Mouse (Mus musculus): ENCODE results near the gene Phactr1.

Phactr1 gene

DNA sequence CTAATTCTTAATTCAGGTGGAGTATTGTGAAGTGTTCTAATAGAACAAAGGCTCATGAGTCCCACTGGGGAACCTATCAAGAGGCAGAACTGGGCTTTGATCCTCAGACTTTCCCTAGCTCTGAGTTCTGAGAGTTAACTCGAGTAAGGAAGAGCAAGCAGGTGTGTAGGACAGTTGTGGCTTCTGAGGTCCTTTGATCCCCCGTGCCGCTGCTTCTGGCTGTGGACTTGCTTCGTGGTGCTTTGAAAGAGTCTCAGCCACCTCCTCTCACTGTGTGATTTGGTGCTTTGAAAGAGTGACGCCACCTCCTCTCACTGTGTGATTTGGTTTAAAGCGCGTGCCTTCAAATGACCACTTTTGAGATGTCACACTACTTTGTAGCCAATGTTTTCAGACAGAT, 305.4 kb downstream of the Phactr1 start:
- DNase-seq, result peak; percentile 52

DNA sequence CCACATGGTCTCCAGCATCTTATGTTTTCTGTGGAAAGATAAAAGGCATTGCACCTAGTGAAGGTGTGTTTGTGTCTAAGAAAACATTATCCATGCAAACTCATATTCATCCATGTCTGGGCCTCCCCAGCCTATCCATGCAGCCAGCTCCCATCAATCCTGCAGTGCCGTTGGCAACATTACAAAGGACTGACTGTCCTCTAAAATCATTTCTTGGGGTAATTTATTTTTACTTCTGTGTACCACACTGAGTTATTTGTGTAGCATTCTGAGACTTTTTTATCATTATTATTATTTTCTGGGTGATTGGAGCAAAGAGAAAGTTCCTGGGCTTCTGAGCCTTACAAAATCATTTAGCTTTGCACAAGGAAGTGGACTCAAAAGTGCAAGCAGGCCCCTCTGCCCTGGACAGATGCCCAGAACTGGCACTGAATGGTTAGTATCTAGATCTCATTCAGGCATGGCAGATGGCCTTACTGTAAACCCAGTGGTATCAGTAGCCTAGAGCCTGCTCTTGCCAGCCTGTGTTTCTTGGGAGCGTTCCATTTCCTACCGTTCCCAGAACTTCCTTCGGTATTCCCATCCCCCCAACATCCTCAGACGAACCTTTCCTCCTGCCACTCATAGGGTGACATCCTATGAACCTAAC, 307.6 kb downstream of the Phactr1 start:
- no peak for DNase-seq

DNA sequence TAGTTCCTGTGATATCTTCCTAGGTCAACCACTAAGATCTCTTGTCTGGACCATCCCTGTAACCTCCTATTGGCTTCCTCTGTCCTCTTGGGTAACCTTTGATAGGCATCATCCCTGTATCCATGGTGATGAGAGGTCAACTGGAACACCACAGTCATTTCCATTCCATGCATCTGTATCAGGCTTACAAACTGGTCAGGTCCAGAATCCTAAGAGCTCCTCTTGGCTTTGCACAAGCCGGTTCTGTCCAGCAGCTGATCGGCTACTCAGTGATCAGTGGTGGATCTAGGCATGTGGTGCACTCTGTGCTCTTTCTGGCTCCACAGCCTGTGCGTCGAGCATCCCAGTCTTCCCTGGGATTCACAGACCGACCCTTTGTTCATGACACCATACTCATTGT, 309.1 kb downstream of the Phactr1 start:
- DNase-seq, result no peak

- DNase-seq, result no peak
Observed at GRCm38 (mm10) chr13:42990051-42990450, 309.6 kb downstream of the Phactr1 start.

DNA sequence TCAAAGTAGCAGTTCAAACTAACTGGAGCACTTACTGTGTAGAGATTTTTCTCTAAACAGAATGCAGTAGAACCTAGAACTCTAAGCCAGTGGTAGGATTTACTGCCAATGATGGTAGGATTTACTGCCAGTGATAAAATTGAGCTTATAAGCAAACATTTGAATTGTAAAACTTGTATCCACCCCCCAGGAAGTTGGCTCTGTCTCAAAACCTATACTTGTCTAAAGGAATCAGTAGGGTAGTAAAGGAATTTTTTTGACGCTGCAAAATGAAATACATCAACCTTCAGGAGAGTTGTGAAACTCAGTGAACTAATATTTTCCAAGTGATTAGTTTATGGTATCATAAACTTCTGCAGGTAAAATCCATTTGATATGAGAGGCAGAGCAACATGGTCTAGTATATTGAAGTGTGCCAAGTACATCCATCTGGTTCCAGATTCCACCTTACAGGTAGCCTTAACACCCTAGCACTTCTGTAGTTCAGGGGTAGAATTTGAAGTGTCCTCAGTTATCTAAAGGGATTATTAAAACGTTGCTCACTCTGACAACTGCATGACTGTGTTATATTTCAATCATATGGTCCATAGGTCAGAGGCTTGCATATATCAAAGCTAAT, 310.2 kb downstream of the Phactr1 start:
- no peak for DNase-seq

- DNase-seq, result no peak
Observed at GRCm38 (mm10) chr13:42991164-42991563, 310.7 kb downstream of the Phactr1 start.

DNA sequence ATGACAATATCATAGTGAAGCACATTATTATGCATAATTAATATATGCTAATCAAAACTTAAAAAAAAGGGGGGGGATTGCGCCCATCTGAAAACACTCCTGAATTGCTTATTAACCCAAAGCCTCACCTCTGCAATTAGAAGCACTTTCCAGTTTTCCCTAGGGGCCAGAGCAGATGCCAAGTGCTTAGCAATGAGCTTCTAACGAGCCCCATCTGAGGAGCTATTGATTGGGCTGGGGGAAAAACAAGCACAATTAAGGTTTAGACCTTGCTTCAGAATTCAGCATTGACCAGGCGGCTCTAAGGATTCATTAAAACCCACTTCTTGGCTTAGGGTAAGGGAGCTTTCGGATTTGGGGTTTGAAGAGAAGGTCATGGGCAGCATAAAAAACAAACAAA, 311.9 kb downstream of the Phactr1 start:
- no peak for DNase-seq

DNA sequence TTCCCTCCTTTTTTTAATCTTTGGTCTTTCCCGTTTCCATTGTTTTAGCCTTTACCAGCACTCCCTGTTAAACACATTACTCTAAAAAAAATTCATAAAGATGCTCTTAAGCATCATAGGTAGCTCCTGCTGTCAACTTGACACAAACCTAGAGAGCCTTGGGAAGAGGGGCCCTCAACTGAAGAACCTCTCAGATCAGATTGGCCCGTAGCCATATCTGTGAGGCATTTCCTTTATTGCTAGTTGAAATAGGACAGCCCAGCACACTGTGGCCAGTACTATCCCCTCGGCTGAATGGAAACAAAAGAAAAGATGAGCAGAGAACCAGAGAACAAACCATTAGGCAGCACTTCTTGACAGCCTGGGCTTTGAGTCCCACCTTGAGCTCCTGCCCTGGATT, 313.9 kb downstream of the Phactr1 start:
- no peak for DNase-seq

DNA sequence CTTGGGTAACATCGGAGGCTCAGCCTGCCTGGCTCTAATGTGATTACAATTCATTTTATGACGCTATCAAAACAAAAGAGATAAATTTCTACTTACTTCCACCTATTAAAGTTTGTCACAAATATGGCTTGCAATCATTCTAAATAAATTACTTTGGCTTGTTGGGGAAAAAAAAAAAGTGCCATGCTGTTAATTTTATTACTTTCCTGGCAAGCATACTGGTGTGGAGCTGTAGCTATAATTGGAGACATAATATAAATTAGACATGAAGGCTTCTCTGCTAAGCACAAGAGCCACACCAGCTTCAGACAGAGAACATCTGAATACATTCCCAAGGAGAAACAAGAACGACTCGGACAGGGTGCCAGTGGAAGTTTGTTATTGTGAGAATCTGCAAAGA, 315.8 kb downstream of the Phactr1 start:
- no peak for DNase-seq

DNA sequence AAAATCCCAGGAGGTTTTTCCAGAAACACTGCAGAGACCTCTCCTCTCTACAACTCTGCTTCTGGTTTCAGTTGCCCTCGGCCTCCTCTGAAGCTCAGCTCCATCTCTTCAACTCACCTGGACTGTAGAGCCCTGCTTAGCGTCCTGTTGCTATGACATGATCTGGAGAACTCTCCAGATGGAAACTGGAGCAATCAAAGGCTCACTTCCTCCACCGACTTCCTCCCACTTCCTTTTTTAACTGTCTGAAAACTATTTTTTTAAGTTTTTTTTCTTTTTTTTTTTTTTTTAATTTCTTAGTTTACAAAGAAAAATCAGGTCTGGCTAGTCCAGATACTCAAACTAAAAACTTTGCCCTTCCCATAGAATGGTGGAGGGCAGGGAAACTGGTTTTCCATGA, 318.9 kb downstream of the Phactr1 start:
- DNase-seq, result no peak

- DNase-seq, result no peak
Observed at GRCm38 (mm10) chr13:43005131-43005579, 324.7 kb downstream of the Phactr1 start.

GRCm38 (mm10) chr13:43008466-43008865, 328.0 kb downstream of the Phactr1 start:
- DNase-seq, result no peak

- no peak for DNase-seq
Observed at GRCm38 (mm10) chr13:43009596-43009995, 329.2 kb downstream of the Phactr1 start.

- no peak for DNase-seq
Observed at GRCm38 (mm10) chr13:43011516-43011915, 331.1 kb downstream of the Phactr1 start.

GRCm38 (mm10) chr13:43013984-43014383, 333.6 kb downstream of the Phactr1 start:
- DNase-seq, result no peak

DNA sequence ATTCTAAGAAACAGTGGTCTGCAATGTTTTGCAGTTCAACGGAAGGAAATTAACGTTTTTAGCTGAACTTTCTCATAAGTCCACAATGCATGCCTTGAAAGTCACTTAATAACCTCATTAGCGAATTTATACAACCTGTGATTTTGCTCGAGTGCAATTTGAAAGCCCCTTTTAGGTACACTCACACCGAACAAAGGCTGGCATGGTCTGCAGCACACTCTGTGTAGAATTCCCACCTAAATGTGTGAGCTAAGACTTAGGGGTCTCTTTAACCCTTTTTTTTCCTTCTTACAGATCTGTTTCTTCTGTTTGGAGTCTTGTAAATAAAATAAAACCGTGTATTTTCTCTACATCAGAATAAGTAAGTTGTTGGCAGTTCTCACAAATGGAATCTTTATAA, 335.3 kb downstream of the Phactr1 start:
- DNase-seq, result no peak

- DNase-seq, result no peak
Observed at GRCm38 (mm10) chr13:43018863-43019262, 338.4 kb downstream of the Phactr1 start.

DNA sequence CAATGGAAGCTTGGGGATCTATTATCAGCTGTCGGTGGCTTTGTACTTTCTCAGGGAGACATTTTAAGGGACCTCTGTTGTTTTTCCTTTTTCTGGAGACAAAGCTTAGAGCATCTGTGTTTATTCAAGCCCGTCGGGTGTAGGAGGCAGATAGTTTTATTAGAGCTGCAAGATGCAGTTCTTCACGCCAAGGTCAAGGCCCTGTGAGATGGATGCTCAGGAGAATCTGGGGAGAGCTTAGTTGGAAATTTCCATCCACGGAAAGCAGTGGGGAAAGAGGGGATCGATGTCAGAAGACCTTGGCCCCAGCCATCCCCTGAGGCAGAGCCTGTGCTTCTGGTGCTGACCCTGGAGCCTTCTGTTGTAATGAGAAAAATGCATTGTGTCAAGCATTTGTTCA, 340.6 kb downstream of the Phactr1 start:
- no peak for DNase-seq

GRCm38 (mm10) chr13:43023005-43023404, 342.6 kb downstream of the Phactr1 start:
- no peak for DNase-seq

- no peak for DNase-seq
Observed at GRCm38 (mm10) chr13:43027568-43027967, 347.1 kb downstream of the Phactr1 start.

DNA sequence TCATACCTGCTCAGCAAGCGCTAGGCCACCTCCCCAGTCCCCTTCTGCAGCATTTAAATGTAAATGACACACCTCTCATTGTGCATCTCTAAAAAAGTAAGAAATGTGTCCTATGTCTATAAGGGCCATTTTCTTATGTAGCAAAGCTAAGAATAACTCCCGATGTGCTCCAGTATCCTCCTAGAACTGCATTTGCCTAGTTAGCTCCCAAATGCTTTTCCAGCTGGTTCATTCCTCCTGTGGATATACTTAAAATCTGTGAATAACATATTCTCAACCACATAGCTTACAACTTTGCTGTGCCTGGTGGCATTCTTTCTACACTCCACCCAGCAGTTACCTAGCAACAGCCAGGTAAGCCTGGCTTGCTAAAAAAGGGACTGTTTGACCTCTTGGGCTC, 349.8 kb downstream of the Phactr1 start:
- no peak for DNase-seq

DNA sequence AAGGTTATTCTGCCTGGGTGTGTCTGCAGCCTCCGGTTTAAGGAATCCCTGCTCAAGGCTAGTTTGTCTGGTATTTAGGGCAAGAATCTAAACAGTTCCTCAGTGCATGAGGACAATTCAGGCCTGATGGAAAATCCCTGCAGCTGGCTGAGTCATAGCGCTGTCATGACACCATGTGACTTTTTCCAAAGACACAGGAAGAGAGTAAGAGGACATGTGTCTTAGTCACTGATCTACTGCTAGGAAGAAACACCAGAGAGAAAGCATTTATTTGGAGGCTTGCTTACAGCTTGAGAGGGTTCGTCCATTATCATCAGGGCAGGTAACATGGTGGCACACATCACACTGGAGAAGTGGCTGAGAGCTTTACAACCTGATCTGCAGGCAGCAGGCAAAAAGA, 352.0 kb downstream of the Phactr1 start:
- no peak for DNase-seq

DNA sequence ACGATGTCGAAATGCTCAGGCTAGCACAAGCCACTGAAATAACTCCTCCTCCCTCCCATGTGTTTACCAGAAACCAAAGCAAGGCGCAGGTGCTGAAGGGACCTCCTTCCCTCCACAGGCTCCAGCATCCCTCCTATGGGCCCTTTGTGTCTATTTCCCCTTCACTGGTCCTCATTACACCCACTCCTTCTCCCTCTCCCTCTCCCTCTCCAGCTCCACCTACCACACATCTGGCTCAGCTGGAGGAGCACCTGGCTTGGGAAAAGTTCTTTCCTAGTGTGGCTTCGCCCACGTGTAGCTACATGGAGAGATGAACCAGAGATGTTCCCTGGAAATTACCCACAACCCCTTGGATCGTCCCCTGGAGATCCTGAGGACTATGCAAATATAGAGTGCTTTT, 356.1 kb downstream of the Phactr1 start:
- no peak for DNase-seq

DNA sequence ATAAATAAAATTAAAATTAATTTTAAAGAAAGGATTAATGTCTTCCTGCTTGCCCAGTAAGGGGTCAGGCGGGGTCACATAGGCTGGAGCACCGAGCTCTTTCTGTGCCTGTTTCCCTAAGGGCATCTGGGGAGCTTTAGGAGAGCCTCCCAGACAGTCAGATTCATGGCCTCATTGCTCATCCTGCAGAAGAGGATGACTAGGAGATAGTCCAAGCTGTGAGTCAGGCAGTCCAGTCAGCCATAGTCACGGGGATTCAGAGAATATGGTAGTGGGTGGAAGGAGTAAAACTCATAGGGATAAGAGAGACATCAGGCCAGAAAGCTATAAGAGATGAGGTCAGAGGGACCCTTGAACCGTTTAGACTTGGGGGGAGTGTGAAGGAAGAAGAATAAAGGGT, 362.3 kb downstream of the Phactr1 start:
- DNase-seq, result no peak

DNA sequence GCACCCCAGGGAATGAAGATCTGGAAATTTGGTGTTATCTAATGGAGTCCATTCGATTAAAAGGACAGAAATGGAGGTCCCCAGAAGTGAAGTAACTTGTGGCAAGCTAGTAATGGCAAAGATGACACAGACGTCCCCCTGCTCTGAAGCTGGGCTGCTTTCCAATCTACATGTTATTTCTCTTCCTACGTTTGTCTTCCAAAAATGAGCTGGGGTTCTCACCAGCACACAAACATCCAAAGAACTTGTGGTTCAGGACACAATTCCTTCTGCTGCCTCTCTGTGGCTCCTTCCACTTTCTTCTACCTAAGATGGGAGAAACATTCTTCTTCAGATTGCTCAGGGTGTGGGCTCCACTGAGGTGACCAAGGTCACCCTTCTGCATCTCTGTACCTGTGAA, 368.1 kb downstream of the Phactr1 start:
- DNase-seq, result no peak
